Mouse (Mus musculus) spleen, adult 2 months (tissue): Measurements from ENCODE around the gene Mrps11. TPM values are rescaled to one million over a fixed set of nuclear protein-coding genes. Genes with fewer than 3 reads are reported as not detected.

Experiments used
- DNase-seq, 2 experiments: peaks; one replicate each; pipeline versions ENCODE4 v3.0.0 to v3.0.0-alpha.2; 2012 to 2021; ENCODE audit warnings: low spot score in 2 of 2, low read depth in 1 of 2
- H3K27ac ChIP-seq: fragments of 200-500 bp; 2 replicates; pipeline ENCODE4 v1.5.1; 2012; ENCODE audit warnings: low read length, inconsistent platforms; ENCODE audit not compliant: insufficient read depth
- H3K27me3 ChIP-seq: fragments of 200-500 bp; 2 replicates; pipeline ENCODE4 v1.6.1; 2012; ENCODE audit warnings: mild to moderate bottlenecking, moderate library complexity, low read length, inconsistent platforms; ENCODE audit not compliant: control insufficient read depth, insufficient read depth
- H3K36me3 ChIP-seq: fragments of 200-500 bp; 2 replicates; pipeline ENCODE4 v1.6.1; 2012; ENCODE audit warnings: mild to moderate bottlenecking, low read length, inconsistent platforms; ENCODE audit not compliant: control insufficient read depth, insufficient read depth
- H3K4me1 ChIP-seq: fragments of 200-500 bp; 2 replicates; pipeline ENCODE4 v1.6.1; 2011; ENCODE audit warnings: inconsistent platforms; ENCODE audit not compliant: control insufficient read depth, insufficient read depth, insufficient read length
- H3K4me3 ChIP-seq: fragments of 200-500 bp; 2 replicates; pipeline ENCODE4 v1.5.1; 2011; ENCODE audit warnings: mild to moderate bottlenecking, inconsistent platforms; ENCODE audit not compliant: insufficient read depth, insufficient read length; ENCODE audit errors: extremely low read depth
- CTCF ChIP-seq: fragments of 200-500 bp; IDR thresholded peaks from 2 replicates; pipeline ENCODE4 v1.5.1; 2011; ENCODE audit warnings: mild to moderate bottlenecking, inconsistent platforms; ENCODE audit not compliant: insufficient read depth, insufficient read length, insufficient replicate concordance; ENCODE audit errors: extremely low read depth
- POLR2A ChIP-seq: fragments of 200-500 bp; IDR thresholded peaks from 2 replicates; pipeline ENCODE4 v1.6.1; 2011; ENCODE audit warnings: low read depth, low read length, inconsistent platforms
- WGBS: fragments of 180-500 bp; shearing (Covaris S2); methylation state at CpG from one replicate; pipeline ENCODE4 v1.1.7; 2018; 5-methylcytosine and 5-hydroxymethylcytosine counted together
- polyA plus RNA-seq: library from polyadenylated mRNA; depleted of rRNA; stranded (reverse); fragments of >200 nt; gene quantifications from 2 replicates; pipeline ENCODE4 v1.2.3, GENCODE M21; 2012

The Mrps11 gene
- polyA plus RNA-seq, 1 experiment, result 20.4 TPM

DNA sequence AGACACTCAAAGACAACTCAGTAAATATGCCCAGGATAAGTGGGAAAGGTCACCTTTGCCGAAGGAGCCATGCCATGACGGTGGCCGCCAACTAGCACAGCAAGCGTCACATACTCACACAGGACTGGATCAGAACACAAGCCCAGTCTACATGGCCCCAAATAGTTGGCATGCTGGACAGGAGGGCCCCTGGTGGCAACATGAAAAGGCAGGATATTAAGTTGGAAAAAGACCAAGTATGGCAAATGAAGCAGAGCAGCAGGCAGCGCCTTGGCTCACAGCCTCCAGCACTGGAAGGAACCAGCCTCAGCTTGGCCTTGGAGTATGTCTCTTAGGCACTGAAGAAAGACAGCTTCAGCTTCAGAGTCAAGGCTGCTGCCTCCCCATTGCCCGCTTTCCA lies 30.9 kb downstream of the Mrps11 start:
- no peaks in the 10 kb centered on the region for H3K4me1 ChIP-seq
- DNase-seq, result no peak
- no peak overlapping the region for H3K4me3 ChIP-seq
- H3K27ac ChIP-seq, result no peak overlapping the region
- TF ChIP-seq POLR2A, result no peak
- no peak for TF ChIP-seq CTCF
- WGBS, result 95% methylated on average over 6 of the region's 6 CpGs
- H3K27me3 ChIP-seq, result no peaks in the 10 kb centered on the region
- no peaks in the 10 kb centered on the region for H3K36me3 ChIP-seq

DNA sequence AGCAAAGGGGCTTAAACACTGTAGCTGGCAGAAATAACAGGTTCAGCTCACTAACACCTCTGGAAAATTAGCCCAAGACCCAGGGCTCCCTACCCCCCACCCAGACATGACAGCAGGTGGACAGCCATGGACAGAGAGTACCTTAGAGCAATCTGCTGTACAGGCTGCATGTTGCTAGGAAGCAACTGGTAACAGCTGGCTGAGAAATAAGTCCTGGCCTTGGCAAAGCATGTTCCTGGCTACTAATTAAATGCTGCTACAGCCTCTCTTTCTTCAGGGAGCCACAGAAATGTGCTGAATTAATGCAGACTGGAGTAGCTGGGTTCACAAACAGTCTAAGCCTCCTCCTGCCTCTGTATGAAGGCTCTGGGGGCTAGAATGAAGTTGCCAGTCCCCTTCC lies 31.8 kb downstream of the Mrps11 start:
- no peak for TF ChIP-seq CTCF
- TF ChIP-seq POLR2A, result no peak
- no peak overlapping the region for H3K4me3 ChIP-seq
- no peaks in the 10 kb centered on the region for H3K27me3 ChIP-seq
- no peak for DNase-seq
- no peaks in the 10 kb centered on the region for H3K4me1 ChIP-seq
- H3K27ac ChIP-seq, result no peak overlapping the region
- no peaks in the 10 kb centered on the region for H3K36me3 ChIP-seq

DNA sequence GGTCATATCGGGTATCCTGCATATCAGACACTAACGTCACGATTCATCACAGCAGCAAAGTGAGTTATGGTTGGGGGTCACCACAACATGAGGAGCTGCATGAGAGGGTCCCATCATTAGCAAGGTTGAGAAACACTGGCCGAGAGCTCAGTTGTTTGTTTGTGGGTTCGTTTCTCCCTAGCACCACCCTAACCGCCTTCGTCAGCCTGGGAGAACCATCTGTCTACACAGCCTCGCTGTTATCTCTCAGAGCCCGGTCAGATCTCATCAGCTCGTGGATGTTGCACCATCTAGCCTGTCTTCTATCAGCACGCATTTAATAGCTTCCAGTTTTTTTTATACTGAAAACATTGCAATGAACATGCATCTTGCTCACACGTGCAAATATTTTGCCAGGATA lies 35.4 kb downstream of the Mrps11 start:
- H3K4me3 ChIP-seq, result no peak overlapping the region
- no peaks in the 10 kb centered on the region for H3K4me1 ChIP-seq
- TF ChIP-seq CTCF (no peak), POLR2A (no peak)
- no peak overlapping the region for H3K27ac ChIP-seq
- WGBS, result 83% methylated on average over 12 of the region's 12 CpGs
- DNase-seq, result no peak
- no peaks in the 10 kb centered on the region for H3K27me3 ChIP-seq
- peaks cover 8% of the 10 kb centered on the region for H3K36me3 ChIP-seq

DNA sequence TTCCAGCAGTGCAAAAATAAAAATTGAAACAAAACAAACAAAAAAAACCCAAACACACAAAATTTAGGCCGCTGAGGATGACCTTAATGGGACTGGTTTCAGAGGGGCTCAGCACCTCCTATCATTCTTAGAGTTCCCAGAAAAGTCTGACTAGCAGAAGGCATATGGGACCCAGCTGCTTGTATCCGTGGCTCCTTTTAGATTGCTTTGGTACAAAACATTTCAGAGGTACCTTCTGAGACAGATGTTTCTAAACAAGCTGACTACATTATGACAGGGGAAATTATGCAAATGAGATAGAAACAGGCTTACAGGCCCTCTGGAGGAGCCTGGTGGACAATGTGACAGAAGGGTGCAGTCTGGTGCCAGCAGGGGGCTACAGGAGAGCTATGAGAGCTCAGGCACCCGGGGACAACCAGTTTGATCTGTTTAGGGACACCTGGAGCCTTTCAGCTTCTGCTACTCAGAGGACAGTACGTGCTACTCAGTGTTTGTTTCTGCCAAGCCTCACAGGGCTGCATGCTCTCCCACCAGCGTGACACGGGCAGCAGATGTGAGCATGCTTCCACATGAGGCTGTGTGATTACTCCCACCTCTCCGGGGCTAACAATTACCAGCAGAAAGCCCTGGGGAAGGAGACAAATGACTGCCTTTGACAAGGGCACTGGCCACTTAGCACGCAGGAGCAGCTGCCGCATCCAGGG lies 43.9 kb downstream of the Mrps11 start:
- Histone ChIP-seq H3K27ac (no peak overlapping the region), H3K4me1 (no peaks in the 10 kb centered on the region), H3K36me3 (peaks cover 22% of the 10 kb centered on the region), H3K27me3 (no peaks in the 10 kb centered on the region), H3K4me3 (no peak overlapping the region)
- no peak for DNase-seq
- TF ChIP-seq POLR2A, result no peak
- no peak for TF ChIP-seq CTCF
- 80% methylated on average over 9 of the region's 9 CpGs for WGBS

GRCm38 (mm10) chr7:78827749-78828362 lies 44.9 kb downstream of the Mrps11 start:
- DNase-seq, result no peak
- no peaks in the 10 kb centered on the region for H3K27me3 ChIP-seq
- no peak for TF ChIP-seq POLR2A
- TF ChIP-seq CTCF, result no peak
- 94% methylated on average over 14 of the region's 14 CpGs for whole genome bisulfite sequencing
- H3K36me3 ChIP-seq, result peaks cover 21% of the 10 kb centered on the region
- no peaks in the 10 kb centered on the region for H3K4me1 ChIP-seq
- no peak overlapping the region for H3K27ac ChIP-seq
- no peak overlapping the region for H3K4me3 ChIP-seq

DNA sequence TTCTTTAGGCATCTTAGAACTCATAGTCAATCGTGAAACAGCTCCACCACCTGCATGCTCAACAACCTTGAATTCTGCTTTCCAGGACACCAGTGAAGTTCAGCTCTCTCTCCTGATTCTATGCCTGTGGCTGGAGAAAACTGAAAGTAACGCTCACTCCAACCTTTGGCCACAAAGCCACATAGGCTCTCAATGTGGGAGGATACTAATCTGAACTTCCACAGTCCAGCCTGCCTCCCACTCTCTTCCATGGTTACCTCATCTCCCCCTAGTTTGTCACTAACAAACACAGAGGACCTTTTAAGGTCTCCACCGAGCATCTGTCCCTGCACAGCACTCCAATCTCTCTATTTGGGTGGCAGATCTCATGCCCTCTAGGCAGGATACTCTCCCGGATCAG lies 52.7 kb downstream of the Mrps11 start:
- Histone ChIP-seq H3K4me1 (no peaks in the 10 kb centered on the region), H3K27ac (no peak overlapping the region), H3K27me3 (no peaks in the 10 kb centered on the region), H3K4me3 (no peak overlapping the region), H3K36me3 (peaks cover 20% of the 10 kb centered on the region)
- no peak for DNase-seq
- no peak for TF ChIP-seq POLR2A
- TF ChIP-seq CTCF, result no peak
- 88% methylated on average over 4 of the region's 4 CpGs for WGBS

DNA sequence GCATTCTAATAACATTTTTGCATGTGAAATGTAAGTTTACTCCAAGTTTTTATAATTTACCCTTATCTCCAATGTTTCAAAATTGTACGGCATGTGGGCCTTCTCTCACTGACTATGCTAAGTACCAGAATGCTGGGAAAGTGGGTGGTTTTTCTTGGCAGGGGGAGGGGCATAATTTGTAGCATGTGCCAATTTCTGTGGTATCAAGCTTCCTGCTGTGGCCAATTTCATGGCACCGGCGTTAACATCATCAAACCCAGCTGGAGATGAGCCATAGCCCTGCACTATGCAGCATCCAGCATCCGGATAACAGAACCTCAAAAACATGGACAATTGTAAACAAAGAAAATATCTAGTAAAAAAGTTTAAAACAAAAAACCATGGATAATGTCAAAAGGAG lies 54.3 kb downstream of the Mrps11 start:
- H3K4me1 ChIP-seq, result no peaks in the 10 kb centered on the region
- TF ChIP-seq CTCF, result no peak
- TF ChIP-seq POLR2A, result no peak
- DNase-seq, result no peak
- WGBS, result 44% methylated on average over 4 of the region's 4 CpGs
- H3K27me3 ChIP-seq, result no peaks in the 10 kb centered on the region
- H3K36me3 ChIP-seq, result peaks cover 23% of the 10 kb centered on the region
- H3K4me3 ChIP-seq, result no peak overlapping the region
- no peak overlapping the region for H3K27ac ChIP-seq
